Mouse (Mus musculus) myocyte (in vitro differentiated cells): ENCODE results near the gene Pgrmc1. TPM values are rescaled to one million over a fixed set of nuclear protein-coding genes. Genes with fewer than 3 reads are reported as not detected.

ENCODE experiments used
- H3K27me3 ChIP-seq: one replicate; pipeline ENCODE4 v1.6.1; 2011; ENCODE audit not compliant: control insufficient read depth, insufficient read depth, insufficient read length
- H3K36me3 ChIP-seq: one replicate; pipeline ENCODE4 v1.6.1; 2011; ENCODE audit not compliant: control insufficient read depth, insufficient read depth
- H3K4me2 ChIP-seq: one replicate; pipeline ENCODE4 v1.6.1; 2011; ENCODE audit warnings: low read depth, control low read depth
- H3K4me3 ChIP-seq: one replicate; pipeline ENCODE4 v1.5.1; 2011; ENCODE audit warnings: mild to moderate bottlenecking, control low read depth, moderate library complexity
- H3K79me2 ChIP-seq: one replicate; pipeline ENCODE4 v1.6.1; 2011; ENCODE audit not compliant: control insufficient read depth, insufficient read depth
- H3ac ChIP-seq: one replicate; pipeline ENCODE4 v1.6.1; 2011; ENCODE audit not compliant: control insufficient read depth, insufficient read length
- CEBPB ChIP-seq: IDR thresholded peaks from 2 replicates; pipeline ENCODE4 v1.6.1; 2011; ENCODE audit warnings: mild to moderate bottlenecking, moderate library complexity; ENCODE audit not compliant: poor library complexity, insufficient read depth, severe bottlenecking
- E2F4 ChIP-seq: IDR thresholded peaks from one replicate; pipeline ENCODE4 v1.6.1; 2011; ENCODE audit warnings: mild to moderate bottlenecking, control low read depth, moderate library complexity; ENCODE audit not compliant: insufficient read depth
- MAX ChIP-seq: IDR thresholded peaks from one replicate; pipeline ENCODE4 v1.6.1; 2011; ENCODE audit warnings: low read depth, mild to moderate bottlenecking, control low read depth
- MYOD1 ChIP-seq, 3 experiments: IDR thresholded peaks; one replicate each; pipeline ENCODE4 v1.6.1; 2011; ENCODE audit warnings: control low read depth in 2 of 3, low read depth in 2 of 3, mild to moderate bottlenecking in 2 of 3, moderate library complexity in 1 of 3; ENCODE audit not compliant: insufficient read length in 2 of 3, control insufficient read depth in 1 of 3
- MYOG ChIP-seq, 3 experiments: IDR thresholded peaks; one replicate each; pipeline ENCODE4 v1.6.1; 2011; ENCODE audit warnings: control low read depth in 2 of 3, low read depth in 2 of 3, mild to moderate bottlenecking in 2 of 3; ENCODE audit not compliant: insufficient read length in 2 of 3, control insufficient read depth in 1 of 3, insufficient read depth in 1 of 3
- POLR2A ChIP-seq: IDR thresholded peaks from one replicate; pipeline ENCODE4 v1.6.1; 2011; ENCODE audit warnings: low read depth, mild to moderate bottlenecking, control low read depth, moderate library complexity; ENCODE audit not compliant: insufficient read length
- POLR2AphosphoS2 ChIP-seq: IDR thresholded peaks from one replicate; pipeline ENCODE4 v1.6.1; 2011; ENCODE audit warnings: low read depth, control low read depth; ENCODE audit not compliant: insufficient read length
- REST ChIP-seq: IDR thresholded peaks from one replicate; pipeline ENCODE4 v1.6.1; 2011; ENCODE audit warnings: mild to moderate bottlenecking, control low read depth, moderate library complexity; ENCODE audit not compliant: insufficient read depth, insufficient read length
- SRF ChIP-seq: IDR thresholded peaks from one replicate; pipeline ENCODE4 v1.6.1; 2011; ENCODE audit warnings: low read depth; ENCODE audit not compliant: control insufficient read depth, insufficient read length
- TCF12 ChIP-seq: IDR thresholded peaks from one replicate; pipeline ENCODE4 v1.6.1; 2011; ENCODE audit warnings: mild to moderate bottlenecking, control low read depth; ENCODE audit not compliant: poor library complexity, insufficient read depth, severe bottlenecking
- TCF3 ChIP-seq: IDR thresholded peaks from one replicate; pipeline ENCODE4 v1.6.1; 2011; ENCODE audit warnings: low read depth, control low read depth; ENCODE audit not compliant: insufficient read length
- USF1 ChIP-seq: IDR thresholded peaks from one replicate; pipeline ENCODE4 v1.6.1; 2011; ENCODE audit warnings: low read depth, mild to moderate bottlenecking, control low read depth, moderate library complexity
- polyA plus RNA-seq: library from polyadenylated mRNA; unstranded; fragments of >200 nt; fragmentation: generic; extraction: Trizol; gene quantifications from one replicate; pipeline ENCODE4 v1.2.1, GENCODE M21; 2012; ENCODE audit warnings: missing spikeins

The Pgrmc1 gene
- polyA plus RNA-seq, 1 experiment = 43.9 TPM

- H3ac ChIP-seq = no peak overlapping the region
- H3K36me3 ChIP-seq = no peaks in the 10 kb centered on the region
- H3K4me2 ChIP-seq = no peak overlapping the region
- TF ChIP-seq TCF3 = no peak
- no peak for TF ChIP-seq REST
- TF ChIP-seq E2F4 = no peak
- no peak for TF ChIP-seq POLR2AphosphoS2
- TF ChIP-seq MYOG (IDR thresholded peaks at IDR 0.05; ENCODE audit: control insufficient read depth in 1 of 3, insufficient read depth in 1 of 3, insufficient read length in 2 of 3, low read depth in 2 of 3) = no peak
- TF ChIP-seq MYOD1 (IDR thresholded peaks at IDR 0.05; ENCODE audit: control insufficient read depth in 1 of 3, insufficient read length in 2 of 3, low read depth in 2 of 3) = no peak
- no peak for TF ChIP-seq MAX
- no peaks in the 10 kb centered on the region for H3K27me3 ChIP-seq
- H3K4me3 ChIP-seq = no peak overlapping the region
- no peaks in the 10 kb centered on the region for H3K79me2 ChIP-seq
These were observed 30.1 kb downstream of the Pgrmc1 start for GRCm38 (mm10) chrX:36628102-36628501.

GRCm38 (mm10) chrX:36630771-36631170 lies 32.8 kb downstream of the Pgrmc1 start:
- Histone ChIP-seq H3K4me2 (no peak overlapping the region), H3K27me3 (no peaks in the 10 kb centered on the region), H3K4me3 (no peak overlapping the region), H3K79me2 (no peaks in the 10 kb centered on the region), H3K36me3 (no peaks in the 10 kb centered on the region), H3ac (no peak overlapping the region)
- TF ChIP-seq MYOD1 (IDR thresholded peaks at IDR 0.05; ENCODE audit: control insufficient read depth in 1 of 3, insufficient read length in 2 of 3, low read depth in 2 of 3) (no peak), TCF3 (no peak), SRF (no peak), POLR2AphosphoS2 (no peak), USF1 (no peak), MAX (no peak), POLR2A (no peak), CEBPB (no peak)

- no peaks in the 10 kb centered on the region for H3K36me3 ChIP-seq
- no peak for TF ChIP-seq MYOG (IDR thresholded peaks at IDR 0.05; ENCODE audit: control insufficient read depth in 1 of 3, insufficient read depth in 1 of 3, insufficient read length in 2 of 3, low read depth in 2 of 3)
- TF ChIP-seq POLR2AphosphoS2 = no peak
- TF ChIP-seq REST = no peak
- TF ChIP-seq MAX = no peak
- no peak for TF ChIP-seq USF1
- TF ChIP-seq TCF12 = no peak
- TF ChIP-seq POLR2A = no peak
- TF ChIP-seq CEBPB = no peak
- no peak for TF ChIP-seq MYOD1 (IDR thresholded peaks at IDR 0.05; ENCODE audit: control insufficient read depth in 1 of 3, insufficient read length in 2 of 3, low read depth in 2 of 3)
- no peak for TF ChIP-seq E2F4
- no peak for TF ChIP-seq SRF
- no peak for TF ChIP-seq TCF3
- H3K4me3 ChIP-seq = no peak overlapping the region
- no peak overlapping the region for H3ac ChIP-seq
- H3K27me3 ChIP-seq = no peaks in the 10 kb centered on the region
- no peaks in the 10 kb centered on the region for H3K79me2 ChIP-seq
- no peak overlapping the region for H3K4me2 ChIP-seq
These were observed 42.0 kb downstream of the Pgrmc1 start for GRCm38 (mm10) chrX:36640046-36640445.

- H3K4me2 ChIP-seq = peak within 1 kb of the TSS; percentile 60
- no peaks in the 10 kb centered on the region for H3K36me3 ChIP-seq
- H3ac ChIP-seq = peak within 1 kb of the TSS; percentile 34
- no peaks in the 10 kb centered on the region for H3K27me3 ChIP-seq
- TF ChIP-seq TCF3 = no peak
- TF ChIP-seq E2F4 = no peak
- no peak for TF ChIP-seq POLR2AphosphoS2
- TF ChIP-seq USF1 = no peak
- TF ChIP-seq MYOD1 (IDR thresholded peaks at IDR 0.05; ENCODE audit: control insufficient read depth in 1 of 3, insufficient read length in 2 of 3, low read depth in 2 of 3) = no peak
- TF ChIP-seq POLR2A = peak; percentile 19
- no peak for TF ChIP-seq CEBPB
- no peak for TF ChIP-seq SRF
- TF ChIP-seq MAX = no peak
- TF ChIP-seq TCF12 = no peak
- peak in 1 of 3 experiments; percentile 37 for TF ChIP-seq MYOG (IDR thresholded peaks at IDR 0.05; ENCODE audit: control insufficient read depth in 1 of 3, insufficient read depth in 1 of 3, insufficient read length in 2 of 3, low read depth in 2 of 3)
- no peak for TF ChIP-seq REST
- H3K4me3 ChIP-seq = peak within 1 kb of the TSS; percentile 22
- no peaks in the 10 kb centered on the region for H3K79me2 ChIP-seq
These were observed 46.9 kb downstream of the Pgrmc1 start, which contains the start of gene Akap17b for GRCm38 (mm10) chrX:36644657-36645551. Gene Akap17b, minus strand, starts transcription at chrX:36645395.

Other genes with a start within 250 kb of the Pgrmc1 start
- gene Gm6268, start 196.9 kb upstream of the Pgrmc1 start, polyA plus RNA-seq = not detected
- not detected for gene Gm14569, start 106.4 kb upstream of the Pgrmc1 start, polyA plus RNA-seq
- gene Akap17b, start 47.2 kb downstream of the Pgrmc1 start, polyA plus RNA-seq = 0.32 TPM
- 1.1 TPM for gene Slc25a43, start 145.5 kb downstream of the Pgrmc1 start, polyA plus RNA-seq
- 684 TPM for gene Slc25a5, start 197.4 kb downstream of the Pgrmc1 start, polyA plus RNA-seq